Mouse (Mus musculus) forebrain, embryonic 11.5 days (tissue): ENCODE data around the gene Wbp1. TPM values are rescaled to one million over a fixed set of nuclear protein-coding genes. Genes with fewer than 3 reads are reported as not detected.
A peak's percentile ranks its signal among the peaks of the same experiment; 100 is the strongest.

Experiments
- ATAC-seq: fragments of 200-750 bp; cut with Nextera tagmentation; replicated peaks from 2 replicates; pipeline ENCODE4 v1.8.0; 2017; ENCODE audit warnings: moderate TSS enrichment; ENCODE audit not compliant: low FRiP score
- DNase-seq: peaks from one replicate; pipeline ENCODE4 v3.0.0-alpha.2; 2017; ENCODE audit warnings: low spot score
- H3K27ac ChIP-seq: fragments of 300-500 bp; sonication (generic); 2 replicates; pipeline ENCODE4 v1.5.1; 2014; ENCODE audit warnings: low read depth, low read length
- H3K27me3 ChIP-seq: fragments of 300-500 bp; sonication (generic); 2 replicates; pipeline ENCODE4 v1.6.1; 2014; ENCODE audit warnings: mild to moderate bottlenecking, low read length, mixed read lengths; ENCODE audit not compliant: control insufficient read depth, insufficient read depth
- H3K36me3 ChIP-seq: fragments of 300-500 bp; sonication (generic); 2 replicates; pipeline ENCODE4 v1.6.1; 2014; ENCODE audit warnings: mild to moderate bottlenecking, low read length, moderate library complexity, mixed read lengths; ENCODE audit not compliant: control insufficient read depth, insufficient read depth
- H3K4me1 ChIP-seq: fragments of 300-500 bp; sonication (generic); replicated peaks from 2 replicates; pipeline ENCODE4 v1.6.1; 2014; ENCODE audit warnings: low read length, mixed read lengths; ENCODE audit not compliant: control insufficient read depth, insufficient read depth
- H3K4me2 ChIP-seq: fragments of 300-500 bp; sonication (generic); 2 replicates; pipeline ENCODE4 v1.6.1; 2014; ENCODE audit warnings: low read depth, mild to moderate bottlenecking, low read length, moderate library complexity, mixed read lengths; ENCODE audit not compliant: severe bottlenecking
- H3K4me3 ChIP-seq: fragments of 300-500 bp; sonication (generic); 2 replicates; pipeline ENCODE4 v1.5.1; 2014; ENCODE audit warnings: low read depth, low read length
- H3K9ac ChIP-seq: fragments of 300-500 bp; sonication (generic); 2 replicates; pipeline ENCODE4 v1.6.1; 2014; ENCODE audit warnings: low read length
- H3K9me3 ChIP-seq: fragments of 300-500 bp; sonication (generic); 2 replicates; pipeline ENCODE4 v1.6.1; 2016; ENCODE audit warnings: low read length, mixed read lengths; ENCODE audit not compliant: control insufficient read depth
- WGBS: fragments of 180-500 bp; shearing (Covaris S2); extraction: QIAGEN DNeasy Blood & Tissue Kit; methylation state at CpG from one replicate; pipeline ENCODE4 v1.1.7; 2014; 5-methylcytosine and 5-hydroxymethylcytosine counted together
- polyA plus RNA-seq: library from polyadenylated mRNA; unstranded; fragments of >200 nt; fragmentation: Nextera tagmentation; extraction: Ambion mirVana; gene quantifications from 2 replicates; pipeline ENCODE4 v1.2.1, GENCODE M21; 2014

Wbp1 gene
- polyA plus RNA-seq, 1 experiment from 2014 or later: 141 TPM

- no peaks in the 10 kb centered on the region for H3K9me3 ChIP-seq
- peak within 1 kb of the TSS; percentile 61 for H3K4me3 ChIP-seq
- peaks cover 8% of the 10 kb centered on the region; the same call in 1 of the 2 replicates for H3K4me1 ChIP-seq
- no peaks in the 10 kb centered on the region for H3K27me3 ChIP-seq
- DNase-seq (no peak), ATAC-seq (no peak)
- peak within 1 kb of the TSS; percentile 71 for H3K9ac ChIP-seq
- H3K27ac ChIP-seq: peak within 1 kb of the TSS; percentile 44; the same call in 1 of the 2 replicates
- 26% methylated on average over 5 of the region's 5 CpGs for WGBS
- H3K36me3 ChIP-seq: no peaks in the 10 kb centered on the region
- peak within 1 kb of the TSS; percentile 77 for H3K4me2 ChIP-seq
These were observed 4.0 kb upstream of the Wbp1 start, which contains the start of gene Ino80b for GRCm38 (mm10) chr6:83125331-83125730. Ino80b (minus strand) TSS chr6:83125431.

- H3K9ac ChIP-seq: peak overlapping the region; percentile 71
- H3K27me3 ChIP-seq: no peaks in the 10 kb centered on the region
- peak overlapping the region; percentile 77 for H3K4me2 ChIP-seq
- peaks cover 11% of the 10 kb centered on the region; the same call in 1 of the 2 replicates for H3K4me1 ChIP-seq
- H3K4me3 ChIP-seq: peak overlapping the region; percentile 61
- H3K36me3 ChIP-seq: no peaks in the 10 kb centered on the region
- DNase-seq (peak; percentile 92), ATAC-seq (peak; percentile 10; the same call in 1 of the 2 replicates)
- peak overlapping the region; percentile 44; the same call in 1 of the 2 replicates for H3K27ac ChIP-seq
- no peaks in the 10 kb centered on the region for H3K9me3 ChIP-seq
- 0% methylated on average over 30 of the region's 30 CpGs for WGBS
These were observed 3.5 kb upstream of the Wbp1 start for GRCm38 (mm10) chr6:83124851-83125312.

GRCm38 (mm10) chr6:83122961-83123360 is 1.6 kb upstream of the Wbp1 start:
- no peak for ATAC-seq

GRCm38 (mm10) chr6:83121863-83122710 is 728 bp upstream of the Wbp1 start:
- H3K4me1 ChIP-seq: peaks cover 13% of the 10 kb centered on the region; the same call in 1 of the 2 replicates
- H3K27me3 ChIP-seq: no peaks in the 10 kb centered on the region
- H3K27ac ChIP-seq: peak overlapping the region; percentile 98
- H3K36me3 ChIP-seq: no peaks in the 10 kb centered on the region; the same call in none of the 2 replicates
- H3K4me3 ChIP-seq: peak overlapping the region; percentile 77
- DNase-seq (peak; percentile 76), ATAC-seq (peak; percentile 6; the same call in 1 of the 2 replicates)
- no peaks in the 10 kb centered on the region for H3K9me3 ChIP-seq
- peak overlapping the region; percentile 95 for H3K4me2 ChIP-seq
- 2% methylated on average over 51 of the region's 52 CpGs for WGBS
- H3K9ac ChIP-seq: peak overlapping the region; percentile 97

More at GRCm38 (mm10) chr6:83122961-83123360, 1.6 kb upstream of the Wbp1 start:
- no peak overlapping the region for H3K27ac ChIP-seq
- H3K4me2 ChIP-seq: peak overlapping the region; percentile 95
- 85% methylated on average over 5 of the region's 5 CpGs for WGBS
- H3K4me3 ChIP-seq: peak overlapping the region; percentile 77; the same call in 1 of the 2 replicates
- DNase-seq: no peak
- no peaks in the 10 kb centered on the region; the same call in none of the 2 replicates for H3K36me3 ChIP-seq
- H3K4me1 ChIP-seq: peaks cover 13% of the 10 kb centered on the region; the same call in 1 of the 2 replicates
- no peaks in the 10 kb centered on the region for H3K27me3 ChIP-seq
- no peaks in the 10 kb centered on the region for H3K9me3 ChIP-seq
- H3K9ac ChIP-seq: peak overlapping the region; percentile 97

GRCm38 (mm10) chr6:83119734-83120051 is 1.7 kb downstream of the Wbp1 start:
- no peak overlapping the region for H3K27ac ChIP-seq
- DNase-seq: no peak
- no peaks in the 10 kb centered on the region; the same call in none of the 2 replicates for H3K36me3 ChIP-seq
- WGBS: 85% methylated on average over 7 of the region's 7 CpGs
- ATAC-seq: no peak
- H3K4me2 ChIP-seq: peak overlapping the region; percentile 77
- peak overlapping the region; percentile 5; the same call in 1 of the 2 replicates for H3K4me3 ChIP-seq
- peaks cover 19% of the 10 kb centered on the region; the same call in 1 of the 2 replicates for H3K4me1 ChIP-seq
- no peaks in the 10 kb centered on the region for H3K27me3 ChIP-seq
- H3K9me3 ChIP-seq: no peaks in the 10 kb centered on the region
- peak overlapping the region; percentile 79 for H3K9ac ChIP-seq

- ATAC-seq: no peak
- WGBS: 88% methylated on average over 14 of the region's 14 CpGs
- Histone ChIP-seq H3K27ac (no peak overlapping the region), H3K4me1 (peaks cover 19% of the 10 kb centered on the region; the same call in 1 of the 2 replicates), H3K9ac (no peak overlapping the region; the same call in 1 of the 2 replicates), H3K9me3 (no peaks in the 10 kb centered on the region), H3K4me3 (0 out of 2 replicates have a peak overlapping the region, but pooled peaks have one; percentile 5), H3K27me3 (no peaks in the 10 kb centered on the region), H3K4me2 (peak overlapping the region; percentile 77), H3K36me3 (no peaks in the 10 kb centered on the region; the same call in none of the 2 replicates)
- DNase-seq: no peak
These were observed 2.3 kb downstream of the Wbp1 start for GRCm38 (mm10) chr6:83118825-83119733.

- WGBS: 83% methylated on average over 11 of the region's 11 CpGs
- no peaks in the 10 kb centered on the region for H3K27me3 ChIP-seq
- no peaks in the 10 kb centered on the region for H3K9me3 ChIP-seq
- DNase-seq (no peak), ATAC-seq (no peak)
- H3K4me2 ChIP-seq: no peak overlapping the region
- H3K36me3 ChIP-seq: no peaks in the 10 kb centered on the region; the same call in none of the 2 replicates
- H3K4me3 ChIP-seq: no peak overlapping the region
- H3K9ac ChIP-seq: no peak overlapping the region
- H3K27ac ChIP-seq: no peak overlapping the region
- peaks cover 19% of the 10 kb centered on the region; the same call in 1 of the 2 replicates for H3K4me1 ChIP-seq
These were observed 3.0 kb downstream of the Wbp1 start for GRCm38 (mm10) chr6:83118369-83118768.

- Histone ChIP-seq H3K27ac (no peak overlapping the region), H3K4me1 (peaks cover 12% of the 10 kb centered on the region; the same call in 1 of the 2 replicates), H3K9ac (no peak overlapping the region), H3K27me3 (no peaks in the 10 kb centered on the region), H3K4me3 (0 out of 2 replicates have a peak overlapping the region, but pooled peaks have one; percentile 5), H3K36me3 (no peaks in the 10 kb centered on the region; the same call in none of the 2 replicates), H3K4me2 (no peak overlapping the region), H3K9me3 (no peaks in the 10 kb centered on the region)
- 94% methylated on average over 13 of the region's 13 CpGs for WGBS
- ATAC-seq: no peak
- peak; percentile 59 for DNase-seq
These were observed 3.7 kb downstream of the Wbp1 start for GRCm38 (mm10) chr6:83117616-83118015.
